Mouse (Mus musculus) cerebellum, adult 11-12 months (tissue): ENCODE measurements at regions not wholly inside any gene's neighbourhood (a gene's known extent, or its start where the extent isn't known, plus 50 kb on each side); places are given as distances from the start of the nearest gene placed in this dataset.
A peak's percentile ranks its signal among the peaks of the same experiment; 100 is the strongest.

Source experiments
- DNase-seq: peaks from one replicate; pipeline ENCODE4 v3.0.0; 2022

DNA sequence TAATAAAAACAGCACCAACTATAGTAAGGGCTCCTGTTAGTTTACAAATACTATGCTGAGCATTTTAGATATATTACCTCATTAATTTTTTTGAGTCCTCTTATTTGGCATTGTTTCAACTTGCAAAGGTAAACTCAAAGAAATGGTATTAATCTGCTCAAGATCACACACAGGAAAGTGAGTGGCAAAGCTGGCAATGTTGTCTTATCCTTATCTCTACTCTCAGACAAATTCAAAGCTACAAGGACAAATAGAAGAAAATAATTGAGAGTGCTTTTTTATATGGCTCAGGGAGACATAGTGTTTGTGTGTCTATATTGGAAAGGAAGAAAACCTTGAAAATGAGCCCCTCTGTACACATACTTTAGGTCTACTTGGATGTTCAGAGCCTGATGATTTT is 411.9 kb upstream of the Mgat4c start:
- no peak for DNase-seq

- no peak for DNase-seq
Observed at GRCm38 (mm10) chr10:101271459-101272299, 409.6 kb upstream of the Mgat4c start.

DNA sequence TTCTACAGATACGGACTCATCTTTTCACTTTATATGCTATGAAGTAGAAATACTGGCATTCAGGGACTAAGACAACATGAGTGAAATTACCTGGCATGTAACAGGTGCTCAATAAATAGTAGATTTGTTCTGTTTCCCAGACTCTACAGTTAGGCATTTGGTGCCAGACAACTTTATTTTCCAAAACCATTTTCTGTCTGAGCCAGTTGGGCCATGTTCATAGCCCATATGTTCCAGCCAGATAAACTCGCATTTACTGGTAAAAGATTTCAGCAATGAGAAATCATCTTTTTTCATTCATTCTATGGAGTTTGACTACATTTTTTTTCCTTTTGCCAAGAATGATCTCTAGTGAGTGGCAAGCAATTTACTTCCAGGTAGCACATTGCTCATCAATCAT is 393.2 kb upstream of the Mgat4c start:
- DNase-seq, result no peak

DNA sequence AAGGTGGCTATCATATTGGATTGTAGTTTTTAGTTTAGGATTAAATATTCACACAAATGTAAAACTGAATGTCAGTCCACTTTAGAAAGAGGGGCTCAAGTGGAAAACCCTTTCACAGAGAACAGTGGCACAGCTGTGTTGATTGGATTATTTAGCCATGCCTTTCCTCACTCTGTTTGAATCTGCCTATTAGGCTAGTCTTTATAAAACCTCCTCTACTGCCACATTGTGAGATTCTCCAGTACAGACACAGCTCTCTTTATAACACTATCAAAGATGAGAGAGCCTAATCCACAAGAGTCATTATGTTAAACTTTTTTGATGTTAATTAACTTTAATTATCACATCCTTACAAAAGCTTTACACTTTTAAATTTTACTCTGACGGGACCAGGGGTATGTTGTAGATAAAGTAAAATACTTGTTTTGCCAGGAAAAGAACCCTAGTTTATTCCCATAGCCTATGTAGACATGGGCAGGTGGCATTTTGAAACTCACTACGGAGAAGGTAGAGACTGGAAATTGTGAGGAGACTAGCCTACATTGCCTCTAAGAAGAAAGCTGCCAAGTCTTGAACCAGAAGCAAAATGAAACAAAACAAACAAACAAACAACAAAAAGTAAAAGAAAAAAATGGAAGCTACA is 379.0 kb upstream of the Mgat4c start:
- DNase-seq, result no peak

- DNase-seq, result no peak
Observed at GRCm38 (mm10) chr10:101304075-101304474, 377.2 kb upstream of the Mgat4c start.

GRCm38 (mm10) chr10:101316659-101317338 is 364.5 kb upstream of the Mgat4c start:
- no peak for DNase-seq

DNA sequence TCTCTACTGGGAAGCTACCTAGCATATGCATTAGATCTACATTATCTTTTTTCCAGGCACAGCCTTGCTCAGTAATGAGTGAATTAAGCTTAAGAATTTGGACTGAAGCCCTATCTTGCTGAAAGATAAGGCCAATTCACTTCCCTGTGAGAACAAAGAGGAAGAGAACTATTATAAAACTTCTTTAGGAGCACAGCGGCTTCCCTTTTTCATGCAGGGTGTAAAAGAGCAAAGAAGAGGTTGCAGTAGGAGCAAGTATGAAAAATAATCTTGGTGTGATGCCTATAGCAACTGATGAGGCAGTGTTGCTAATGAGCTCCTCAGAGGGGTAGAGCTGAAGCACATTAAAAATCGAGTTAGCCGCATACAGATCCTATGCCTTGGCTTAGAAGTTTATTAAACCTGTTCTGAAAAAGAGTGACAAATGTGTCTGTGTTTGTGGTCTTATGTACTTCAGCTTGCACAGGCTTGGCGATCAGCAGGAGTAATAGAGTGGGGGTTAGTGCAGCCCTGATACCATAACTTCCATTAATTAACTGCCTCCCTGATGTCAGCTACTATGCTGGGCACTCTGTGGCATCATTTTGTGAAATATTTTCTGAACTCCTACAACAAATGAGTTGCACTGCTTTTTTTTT is 360.1 kb upstream of the Mgat4c start:
- DNase-seq, result no peak

- DNase-seq, result no peak
Observed at GRCm38 (mm10) chr10:101324537-101324936, 356.8 kb upstream of the Mgat4c start.

DNA sequence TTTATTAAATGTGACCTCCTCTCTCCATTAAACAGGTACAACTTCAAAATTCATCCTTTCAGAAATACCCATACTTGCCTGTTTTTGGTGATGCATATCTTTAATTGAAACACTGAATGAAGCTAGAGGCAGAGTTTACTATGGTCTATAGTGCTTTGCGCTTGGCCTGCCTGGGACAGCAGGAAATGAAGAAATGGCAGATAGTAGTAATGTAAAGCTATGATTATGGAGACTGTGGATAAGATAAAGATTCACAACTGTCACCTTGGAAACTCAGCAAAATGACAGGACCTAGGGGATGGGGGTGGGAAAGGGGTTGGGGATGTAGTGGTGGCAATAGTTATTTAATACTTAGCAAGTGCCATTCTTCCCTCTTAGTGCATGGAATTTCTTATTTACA is 352.7 kb upstream of the Mgat4c start:
- DNase-seq, result no peak

- DNase-seq, result no peak
Observed at GRCm38 (mm10) chr10:101330109-101330508, 351.2 kb upstream of the Mgat4c start.

- no peak for DNase-seq
Observed at GRCm38 (mm10) chr10:101335136-101335535, 346.2 kb upstream of the Mgat4c start.

- peak; percentile 13 for DNase-seq
Observed at GRCm38 (mm10) chr10:101339565-101339964, 341.7 kb upstream of the Mgat4c start.

- DNase-seq, result no peak
Observed at GRCm38 (mm10) chr10:101350198-101350897, 330.9 kb upstream of the Mgat4c start.

DNA sequence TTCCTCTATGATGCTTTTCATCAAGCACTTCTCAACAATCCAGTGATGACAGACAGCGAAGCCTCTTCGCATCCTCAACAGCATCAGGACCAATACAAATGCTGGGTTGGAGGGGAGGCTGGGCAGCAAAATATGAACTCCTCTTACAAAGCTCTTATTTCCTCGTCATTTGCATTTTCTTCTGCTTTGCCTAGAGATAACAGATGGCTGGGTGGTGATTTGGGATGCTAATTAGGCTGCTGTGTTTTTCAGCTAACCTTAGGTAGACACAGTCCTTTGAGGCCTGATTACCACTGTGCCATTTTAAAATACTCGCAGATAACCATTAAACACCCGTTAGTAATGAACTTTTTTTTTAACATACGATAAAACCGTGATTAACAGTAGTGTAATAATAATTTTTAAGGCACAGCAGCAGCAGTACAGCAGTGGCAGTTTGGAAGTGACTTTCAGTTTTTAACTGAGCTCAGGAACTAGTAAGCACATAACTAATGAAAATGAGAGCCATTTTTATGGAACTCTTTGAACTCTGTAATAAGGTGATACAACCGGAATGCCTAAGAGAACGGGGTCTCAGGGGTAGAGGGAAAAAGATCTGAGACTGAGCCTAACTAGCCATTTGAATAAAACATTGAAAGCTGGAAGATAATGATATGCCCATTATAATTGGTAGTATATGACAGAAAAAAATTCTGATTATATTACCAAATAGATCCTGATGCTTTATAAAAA is 307.3 kb upstream of the Mgat4c start:
- DNase-seq, result no peak

- DNase-seq, result no peak
Observed at GRCm38 (mm10) chr10:101393416-101393815, 287.9 kb upstream of the Mgat4c start.

GRCm38 (mm10) chr10:101399206-101399605 is 282.1 kb upstream of the Mgat4c start:
- DNase-seq, result no peak

DNA sequence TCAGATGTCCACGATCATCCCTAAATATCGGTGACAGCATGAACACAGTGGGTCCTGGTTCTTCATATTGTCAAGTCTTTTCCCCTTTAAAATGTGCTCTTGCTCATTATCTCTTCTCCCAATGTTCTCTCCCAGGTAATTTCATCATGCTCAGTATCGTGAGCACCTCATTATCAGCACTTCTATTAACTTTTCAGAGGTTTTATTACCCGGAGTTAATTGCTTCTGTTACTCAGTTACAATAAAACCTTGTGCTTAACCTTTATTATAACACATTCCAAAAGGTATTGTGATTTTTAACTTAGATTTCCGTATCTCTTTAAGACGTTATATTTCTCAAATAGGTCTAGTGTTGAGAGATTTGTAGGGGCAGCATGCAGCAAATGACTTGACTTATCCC is 266.0 kb upstream of the Mgat4c start:
- DNase-seq, result no peak

DNA sequence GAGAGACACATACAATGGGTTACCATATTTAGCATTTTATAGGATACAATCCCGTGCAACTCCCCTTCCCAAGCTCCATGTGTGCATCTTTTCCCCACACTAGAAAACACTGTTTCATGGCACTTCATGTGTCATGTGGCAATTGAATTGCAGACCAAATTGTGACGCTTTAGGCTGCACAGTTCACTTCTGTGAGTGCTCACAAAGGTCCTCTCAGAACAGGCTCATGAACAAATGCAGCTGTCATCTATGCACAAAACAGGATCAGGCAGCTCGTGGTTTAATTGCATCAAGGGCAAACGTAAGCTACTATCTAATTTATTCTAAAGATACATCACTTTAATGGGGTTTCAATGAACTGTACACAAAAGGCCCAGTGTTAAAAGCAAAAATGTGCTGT is 258.7 kb upstream of the Mgat4c start:
- no peak for DNase-seq
